Mouse (Mus musculus) limb, embryonic 13.5 days (tissue): ENCODE measurements around the gene Fam189a1. TPM values are rescaled to one million over a fixed set of nuclear protein-coding genes. Genes with fewer than 3 reads are reported as not detected.

Experiments used
- ATAC-seq: fragments of 200-750 bp; cut with Nextera tagmentation; 2 replicates; pipeline ENCODE4 v1.8.0; 2017; ENCODE audit warnings: low read depth, moderate number of reproducible peaks, moderate TSS enrichment; ENCODE audit not compliant: low FRiP score
- H3K27ac ChIP-seq: fragments of 300-500 bp; sonication (generic); 2 replicates; pipeline ENCODE4 v1.5.1; 2015; ENCODE audit warnings: inconsistent platforms, mild to moderate bottlenecking, moderate library complexity
- H3K27me3 ChIP-seq: fragments of 300-500 bp; sonication (generic); 2 replicates; pipeline ENCODE4 v1.6.1; 2015; ENCODE audit warnings: mild to moderate bottlenecking, inconsistent platforms
- H3K36me3 ChIP-seq: fragments of 300-500 bp; sonication (generic); 2 replicates; pipeline ENCODE4 v1.6.1; 2015; ENCODE audit warnings: inconsistent platforms, mild to moderate bottlenecking, moderate library complexity
- H3K4me1 ChIP-seq: fragments of 300-500 bp; sonication (generic); 2 replicates; pipeline ENCODE4 v1.6.1; 2015; ENCODE audit warnings: inconsistent platforms
- H3K4me2 ChIP-seq: fragments of 300-500 bp; sonication (generic); replicated peaks from 2 replicates; pipeline ENCODE4 v1.6.1; 2015; ENCODE audit warnings: inconsistent platforms, mild to moderate bottlenecking, moderate library complexity
- H3K4me3 ChIP-seq: fragments of 300-500 bp; sonication (generic); 2 replicates; pipeline ENCODE4 v1.5.1; 2015; ENCODE audit warnings: moderate library complexity, mild to moderate bottlenecking, inconsistent platforms
- H3K9ac ChIP-seq: fragments of 300-500 bp; sonication (generic); 2 replicates; pipeline ENCODE4 v1.6.1; 2015; ENCODE audit warnings: mild to moderate bottlenecking, inconsistent platforms
- H3K9me3 ChIP-seq: fragments of 300-500 bp; sonication (generic); 2 replicates; pipeline ENCODE4 v1.6.1; 2016; ENCODE audit warnings: inconsistent platforms
- WGBS: fragments of 180-500 bp; shearing (Covaris S2); methylation state at CpG from one replicate; pipeline ENCODE4 v1.1.7; 2015; 5-methylcytosine and 5-hydroxymethylcytosine counted together
- polyA plus RNA-seq: library from polyadenylated mRNA; unstranded; fragments of >200 nt; fragmentation: Nextera tagmentation; extraction: Ambion mirVana; gene quantifications from 2 replicates; pipeline ENCODE4 v1.2.1, GENCODE M21; 2015

The Fam189a1 gene
- polyA plus RNA-seq, 1 experiment from 2014 or later = 3.3 TPM

DNA sequence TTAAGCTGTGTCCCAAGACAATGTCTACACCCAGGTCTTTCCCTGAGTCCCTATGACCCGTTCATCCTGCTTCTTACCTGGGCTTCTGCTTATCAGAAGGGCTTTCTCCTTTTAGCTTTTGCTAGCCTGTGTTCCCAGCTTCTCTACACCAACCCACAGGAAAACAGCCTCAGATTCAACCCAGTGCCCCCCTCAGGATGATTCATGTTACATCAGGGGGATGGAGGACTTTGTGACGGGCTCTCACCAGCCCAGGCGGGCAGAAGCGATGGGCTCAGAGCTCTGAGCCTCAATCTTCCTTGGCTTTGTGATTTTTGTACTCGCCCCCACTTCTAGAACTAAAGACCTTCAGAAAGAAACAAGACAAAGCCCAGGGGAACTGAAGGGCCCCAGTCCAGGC, 335.3 kb downstream of the Fam189a1 start:
- no peak for ATAC-seq
- Histone ChIP-seq H3K9me3 (no peaks in the 10 kb centered on the region), H3K4me1 (no peaks in the 10 kb centered on the region), H3K4me2 (no peak overlapping the region), H3K27ac (no peak overlapping the region), H3K36me3 (no peaks in the 10 kb centered on the region), H3K27me3 (no peaks in the 10 kb centered on the region), H3K4me3 (no peak overlapping the region), H3K9ac (no peak overlapping the region)
- WGBS = 73% methylated on average over 5 of the region's 5 CpGs

DNA sequence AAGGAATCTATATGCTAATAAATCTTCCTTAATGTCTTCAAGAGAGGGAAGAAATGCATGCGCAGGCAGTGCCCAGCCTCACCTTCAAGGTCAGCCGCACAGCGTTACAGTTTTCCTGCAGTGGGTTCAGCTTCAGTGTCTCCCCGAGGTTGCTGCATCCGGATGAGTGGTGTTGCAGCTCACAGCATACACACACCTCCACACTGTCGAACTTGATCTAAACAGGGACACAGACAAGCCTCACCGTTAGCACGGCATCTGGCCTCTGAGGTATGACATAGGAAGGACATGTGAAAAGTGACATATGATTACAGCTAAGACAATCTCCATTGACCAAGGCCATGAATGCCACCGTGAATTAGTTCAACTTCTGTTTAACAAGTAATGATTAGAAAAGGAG, 336.7 kb downstream of the Fam189a1 start:
- no peak overlapping the region for H3K27ac ChIP-seq
- no peaks in the 10 kb centered on the region for H3K36me3 ChIP-seq
- no peaks in the 10 kb centered on the region for H3K4me1 ChIP-seq
- H3K4me3 ChIP-seq = no peak overlapping the region
- no peak for ATAC-seq
- H3K9ac ChIP-seq = no peak overlapping the region
- no peak overlapping the region for H3K4me2 ChIP-seq
- H3K9me3 ChIP-seq = no peaks in the 10 kb centered on the region
- H3K27me3 ChIP-seq = no peaks in the 10 kb centered on the region
- 83% methylated on average over 9 of the region's 9 CpGs for WGBS

DNA sequence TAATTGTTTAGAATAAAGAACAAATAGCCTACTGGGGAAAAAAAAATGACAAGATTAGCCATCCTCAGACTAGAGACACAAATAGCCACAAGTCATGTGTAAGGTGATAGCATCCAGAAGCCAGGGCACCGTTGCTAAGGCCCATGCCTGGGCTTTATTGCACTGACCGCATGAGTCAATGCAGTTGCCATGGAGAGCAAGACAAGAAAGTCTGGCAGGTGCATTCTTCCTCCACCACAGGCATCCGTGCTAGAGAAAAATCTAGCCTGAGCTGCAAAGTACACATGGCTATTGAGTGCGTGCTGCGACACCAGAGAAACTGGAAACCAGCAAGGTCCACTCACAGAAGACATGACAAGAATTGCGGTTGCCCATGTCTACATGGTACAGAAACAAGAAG, 347.5 kb downstream of the Fam189a1 start:
- Histone ChIP-seq H3K4me1 (no peaks in the 10 kb centered on the region), H3K27me3 (no peaks in the 10 kb centered on the region), H3K27ac (no peak overlapping the region), H3K9me3 (no peaks in the 10 kb centered on the region), H3K4me2 (no peak overlapping the region), H3K9ac (no peak overlapping the region), H3K4me3 (no peak overlapping the region), H3K36me3 (no peaks in the 10 kb centered on the region)
- no peak for ATAC-seq
- WGBS = 84% methylated on average over 6 of the region's 6 CpGs

DNA sequence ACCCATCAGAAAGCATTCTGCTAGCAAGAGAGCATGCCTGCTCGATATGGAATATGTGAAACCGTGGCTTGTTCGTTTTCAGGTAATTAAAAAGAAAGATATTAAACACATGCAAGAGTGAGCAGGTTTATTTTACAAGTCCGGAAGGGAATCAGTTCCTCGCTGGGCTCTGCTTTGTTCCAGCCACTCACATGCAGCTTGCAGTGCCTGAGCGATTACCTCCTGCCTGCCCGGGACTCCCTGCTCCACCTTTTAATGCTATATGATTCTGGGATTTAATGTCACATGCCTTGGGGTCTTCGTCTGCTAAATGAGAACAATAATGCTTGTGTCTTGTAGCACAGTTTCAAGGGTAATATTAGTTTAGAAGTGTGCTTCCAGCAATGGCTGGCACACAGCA, 351.3 kb downstream of the Fam189a1 start:
- Histone ChIP-seq H3K4me2 (no peak overlapping the region), H3K27ac (no peak overlapping the region), H3K9me3 (no peaks in the 10 kb centered on the region), H3K36me3 (no peaks in the 10 kb centered on the region), H3K9ac (no peak overlapping the region), H3K4me3 (no peak overlapping the region), H3K4me1 (0 out of 2 replicates have a peak, but pooled peaks cover 5% of the 10 kb centered on the region), H3K27me3 (no peaks in the 10 kb centered on the region)
- no peak for ATAC-seq
- WGBS = 44% methylated on average over 8 of the region's 8 CpGs

DNA sequence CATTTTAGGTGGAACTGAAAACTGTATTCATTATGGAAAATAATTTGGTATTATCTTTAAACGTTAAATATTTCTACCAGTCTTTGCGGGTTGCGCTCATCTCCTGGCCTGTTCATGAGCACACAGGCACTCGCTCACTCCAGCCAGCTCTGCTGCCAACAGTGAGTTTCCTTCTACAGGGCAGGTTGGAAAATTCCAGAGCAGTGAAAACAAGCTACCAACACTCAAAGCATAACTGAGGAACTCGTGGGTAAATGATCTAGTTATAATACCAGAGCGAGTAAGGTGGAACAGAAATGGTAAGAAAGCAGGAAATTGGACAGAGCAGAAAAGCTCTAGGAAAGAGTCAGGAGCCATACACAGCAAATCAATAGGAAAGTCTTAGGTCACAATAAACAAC, 360.8 kb downstream of the Fam189a1 start:
- Histone ChIP-seq H3K36me3 (no peaks in the 10 kb centered on the region), H3K4me2 (no peak overlapping the region), H3K27ac (no peak overlapping the region), H3K4me3 (no peak overlapping the region), H3K9ac (no peak overlapping the region), H3K4me1 (no peaks in the 10 kb centered on the region), H3K9me3 (no peaks in the 10 kb centered on the region), H3K27me3 (no peaks in the 10 kb centered on the region)
- WGBS = 79% methylated on average over 6 of the region's 6 CpGs
- no peak for ATAC-seq

DNA sequence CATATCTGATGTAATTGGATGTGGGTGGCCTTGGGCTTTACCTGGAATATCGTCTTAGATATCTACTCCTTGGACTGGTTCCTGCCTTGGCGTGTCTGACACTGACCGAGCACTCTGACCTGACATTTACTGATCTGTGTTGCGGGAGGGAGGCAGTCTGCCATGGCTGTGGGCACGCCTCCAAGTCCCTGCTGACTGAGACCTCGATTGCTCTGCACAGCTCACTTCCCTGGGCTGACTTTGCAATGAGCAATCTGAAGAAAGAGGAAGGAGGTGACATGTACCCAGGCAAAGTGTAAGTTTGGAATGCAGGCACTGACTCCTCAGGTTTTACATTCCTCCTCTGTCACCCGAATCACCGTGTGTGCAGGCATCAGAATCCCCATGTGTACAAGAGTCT, 364.3 kb downstream of the Fam189a1 start:
- WGBS = 72% methylated on average over 8 of the region's 8 CpGs
- no peaks in the 10 kb centered on the region for H3K36me3 ChIP-seq
- H3K27me3 ChIP-seq = no peaks in the 10 kb centered on the region
- H3K4me3 ChIP-seq = no peak overlapping the region
- no peaks in the 10 kb centered on the region for H3K4me1 ChIP-seq
- H3K27ac ChIP-seq = no peak overlapping the region
- H3K9ac ChIP-seq = no peak overlapping the region
- no peaks in the 10 kb centered on the region for H3K9me3 ChIP-seq
- no peak overlapping the region for H3K4me2 ChIP-seq
- ATAC-seq = no peak

DNA sequence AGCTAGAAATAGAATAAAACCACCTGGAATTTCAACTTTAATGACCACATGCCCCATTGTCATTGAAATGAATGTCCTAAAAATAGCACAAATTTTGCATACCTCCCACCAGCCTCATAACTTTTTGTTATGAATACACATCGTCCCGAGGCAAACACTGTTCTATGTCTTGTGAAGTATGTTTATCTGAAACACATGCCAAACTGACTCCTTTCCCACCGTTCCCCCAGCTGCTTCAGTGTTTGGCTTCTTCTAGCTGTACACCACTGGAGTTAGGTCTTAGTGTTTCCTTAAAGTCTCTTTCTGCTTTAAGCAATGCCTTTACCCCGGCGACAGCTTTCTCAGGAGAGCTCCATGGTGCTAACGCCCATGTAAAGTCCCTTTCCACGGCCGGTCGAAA, 365.2 kb downstream of the Fam189a1 start:
- Histone ChIP-seq H3K4me3 (no peak overlapping the region), H3K9ac (no peak overlapping the region), H3K4me1 (no peaks in the 10 kb centered on the region), H3K27me3 (no peaks in the 10 kb centered on the region), H3K27ac (no peak overlapping the region), H3K4me2 (no peak overlapping the region), H3K36me3 (no peaks in the 10 kb centered on the region), H3K9me3 (no peaks in the 10 kb centered on the region)
- WGBS = 74% methylated on average over 9 of the region's 9 CpGs
- no peak for ATAC-seq

DNA sequence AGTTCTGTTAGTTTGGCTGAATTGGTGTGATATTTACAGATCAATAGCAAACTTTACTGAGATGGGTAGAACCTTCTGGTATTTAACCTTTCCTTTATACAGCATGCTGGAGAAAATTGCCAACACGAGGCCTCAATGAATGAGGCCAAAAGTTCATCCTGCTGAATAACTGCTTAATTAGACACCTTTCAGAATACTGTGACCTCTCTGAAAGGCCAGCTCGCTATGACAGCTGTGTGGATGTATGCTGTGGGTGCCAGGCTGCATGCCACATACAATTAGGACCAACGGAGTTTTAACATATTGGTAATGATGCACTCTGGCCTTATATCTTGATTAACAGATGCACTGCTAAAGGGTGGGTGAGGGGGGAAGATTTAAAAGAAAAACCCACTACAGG, 371.3 kb downstream of the Fam189a1 start:
- H3K36me3 ChIP-seq = no peaks in the 10 kb centered on the region
- no peak for ATAC-seq
- WGBS = 45% methylated on average over 3 of the region's 3 CpGs
- no peaks in the 10 kb centered on the region for H3K9me3 ChIP-seq
- no peak overlapping the region for H3K4me3 ChIP-seq
- no peak overlapping the region for H3K4me2 ChIP-seq
- no peak overlapping the region for H3K9ac ChIP-seq
- H3K27me3 ChIP-seq = no peaks in the 10 kb centered on the region
- H3K4me1 ChIP-seq = 0 out of 2 replicates have a peak, but pooled peaks cover 4% of the 10 kb centered on the region
- H3K27ac ChIP-seq = no peak overlapping the region

DNA sequence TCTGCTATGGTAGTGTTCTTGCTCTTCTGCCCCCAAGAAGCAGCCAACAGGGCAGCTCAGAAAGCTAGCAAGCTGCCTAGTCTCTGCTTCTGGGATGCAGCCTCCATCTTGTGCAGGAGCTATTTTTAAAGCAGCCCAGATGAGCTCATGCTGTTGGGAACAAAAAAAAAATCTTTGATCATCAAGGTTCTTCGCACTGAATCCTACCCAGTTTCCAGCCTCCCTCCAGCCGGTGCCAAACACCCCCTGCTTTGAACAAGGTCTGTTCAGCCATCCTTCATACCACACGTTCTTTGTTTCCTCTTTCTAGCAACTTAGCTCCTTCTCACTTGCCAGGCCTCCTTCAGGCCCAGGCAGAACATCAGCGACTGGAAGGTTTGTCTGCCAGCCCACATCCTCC, 376.9 kb downstream of the Fam189a1 start:
- WGBS = 80% methylated on average over 4 of the region's 4 CpGs
- ATAC-seq = no peak
- Histone ChIP-seq H3K27ac (no peak overlapping the region), H3K4me2 (no peak overlapping the region), H3K9ac (no peak overlapping the region), H3K4me1 (0 out of 2 replicates have a peak, but pooled peaks cover 4% of the 10 kb centered on the region), H3K4me3 (no peak overlapping the region), H3K27me3 (no peaks in the 10 kb centered on the region), H3K36me3 (no peaks in the 10 kb centered on the region), H3K9me3 (no peaks in the 10 kb centered on the region)

DNA sequence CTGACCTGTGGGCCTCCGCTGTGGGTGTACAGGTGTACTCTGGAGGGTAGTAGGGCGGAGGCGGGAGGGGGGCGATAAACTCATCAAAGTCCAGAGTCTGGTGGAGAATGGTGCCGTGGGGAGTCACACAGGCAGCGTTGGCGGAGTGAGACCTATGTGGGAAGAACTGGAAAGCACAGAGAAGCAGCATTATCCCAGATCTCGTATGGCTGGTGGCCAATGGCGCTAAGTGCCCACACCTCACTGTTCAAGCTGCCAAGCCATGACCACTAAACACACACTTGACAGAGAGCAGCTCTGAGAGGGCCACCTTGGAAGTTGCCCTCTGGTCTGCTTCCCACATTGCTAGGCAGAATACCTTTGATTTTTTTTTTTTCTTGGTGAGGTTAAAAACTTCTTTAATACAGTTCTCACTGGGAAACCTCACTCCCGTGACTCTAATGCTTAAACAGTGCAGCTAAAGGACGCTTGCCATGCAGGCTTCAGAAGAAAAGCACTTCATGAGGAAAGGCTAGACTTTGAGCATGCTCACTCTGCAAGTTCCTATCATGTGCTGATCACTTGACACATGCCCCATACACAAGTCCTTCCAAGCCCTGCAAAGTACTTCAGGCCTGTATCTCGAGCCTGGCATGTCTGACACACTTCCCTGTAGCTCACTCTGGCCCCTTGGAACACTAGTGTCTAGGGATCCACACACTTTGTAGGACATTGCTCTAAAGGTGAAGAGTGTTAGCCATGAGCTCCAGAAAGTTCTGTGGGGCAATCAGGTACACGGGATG, 379.5 kb downstream of the Fam189a1 start:
- Histone ChIP-seq H3K36me3 (no peaks in the 10 kb centered on the region), H3K4me2 (no peak overlapping the region), H3K9me3 (no peaks in the 10 kb centered on the region), H3K9ac (no peak overlapping the region), H3K4me3 (no peak overlapping the region), H3K27me3 (no peaks in the 10 kb centered on the region), H3K27ac (no peak overlapping the region), H3K4me1 (0 out of 2 replicates have a peak, but pooled peaks cover 4% of the 10 kb centered on the region)
- WGBS = 86% methylated on average over 13 of the region's 13 CpGs
- no peak for ATAC-seq

DNA sequence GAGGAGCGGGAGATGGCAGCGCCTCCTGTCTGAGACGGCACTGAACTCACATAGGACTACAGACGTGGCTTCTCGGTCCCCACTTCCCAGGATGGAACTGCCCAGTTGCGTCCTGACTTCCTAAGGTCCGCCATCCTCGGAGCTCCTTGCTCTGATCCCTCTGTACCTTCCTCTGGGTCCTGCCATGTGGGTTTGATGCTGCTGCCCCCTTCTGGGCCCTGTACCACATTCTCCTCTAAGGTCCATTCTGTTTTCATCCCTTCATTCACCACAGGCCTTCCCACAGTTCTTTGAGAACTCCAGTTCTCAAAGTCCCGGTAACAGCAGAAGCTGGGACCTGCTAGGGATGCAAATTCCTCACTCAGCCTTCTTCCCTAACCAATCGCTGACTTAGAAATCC, 382.9 kb downstream of the Fam189a1 start:
- WGBS = 46% methylated on average over 10 of the region's 10 CpGs
- H3K9ac ChIP-seq = no peak overlapping the region

DNA sequence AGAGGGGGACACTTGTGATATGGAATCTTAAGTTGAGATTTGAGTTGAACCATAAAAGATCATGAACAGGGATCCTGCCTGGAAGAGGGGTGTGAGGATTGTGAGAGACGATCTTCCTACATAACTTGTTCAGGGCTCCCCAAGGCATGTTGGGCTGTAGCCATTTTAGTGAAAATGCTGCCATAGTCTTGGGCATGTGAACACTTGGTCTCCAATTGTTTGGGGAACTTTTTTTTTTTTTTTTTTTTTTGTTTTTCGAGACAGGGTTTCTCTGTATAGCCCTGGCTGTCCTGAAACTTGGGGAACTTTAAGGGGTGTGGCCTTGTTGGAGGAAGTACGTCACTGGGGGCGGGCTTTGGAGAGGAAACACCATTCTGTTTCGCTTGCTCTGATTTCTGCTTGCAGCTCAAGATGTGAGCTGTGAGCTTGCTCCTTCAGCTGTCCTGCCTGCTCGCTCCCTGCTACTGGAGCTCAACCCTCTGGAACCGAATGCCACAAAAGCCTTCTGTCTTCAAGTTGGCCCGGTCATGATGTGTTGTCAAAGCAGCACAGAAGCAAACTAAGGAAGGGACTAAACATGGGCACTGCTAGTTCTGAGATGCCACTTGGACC, 385.5 kb downstream of the Fam189a1 start:
- no peak overlapping the region for H3K27ac ChIP-seq
- no peaks in the 10 kb centered on the region for H3K9me3 ChIP-seq
- H3K4me1 ChIP-seq = peaks cover 22% of the 10 kb centered on the region
- H3K9ac ChIP-seq = no peak overlapping the region
- H3K4me2 ChIP-seq = 0 out of 2 replicates have a peak overlapping the region, but pooled peaks have one; percentile 21
- 75% methylated on average over 8 of the region's 8 CpGs for WGBS
- H3K27me3 ChIP-seq = no peaks in the 10 kb centered on the region
- no peak for ATAC-seq
- H3K36me3 ChIP-seq = no peaks in the 10 kb centered on the region
- no peak overlapping the region for H3K4me3 ChIP-seq

More for the DNA sequence above, 382.9 kb downstream of the Fam189a1 start:
- no peak overlapping the region for H3K27ac ChIP-seq
- no peaks in the 10 kb centered on the region for H3K27me3 ChIP-seq
- no peaks in the 10 kb centered on the region for H3K9me3 ChIP-seq
- no peak for ATAC-seq
- H3K4me2 ChIP-seq = no peak overlapping the region; the same call in 1 of the 2 replicates
- no peak overlapping the region for H3K4me3 ChIP-seq
- peaks cover 22% of the 10 kb centered on the region for H3K4me1 ChIP-seq
- no peaks in the 10 kb centered on the region for H3K36me3 ChIP-seq
